Mouse (Mus musculus): ENCODE data around the gene Snx12.

DNA sequence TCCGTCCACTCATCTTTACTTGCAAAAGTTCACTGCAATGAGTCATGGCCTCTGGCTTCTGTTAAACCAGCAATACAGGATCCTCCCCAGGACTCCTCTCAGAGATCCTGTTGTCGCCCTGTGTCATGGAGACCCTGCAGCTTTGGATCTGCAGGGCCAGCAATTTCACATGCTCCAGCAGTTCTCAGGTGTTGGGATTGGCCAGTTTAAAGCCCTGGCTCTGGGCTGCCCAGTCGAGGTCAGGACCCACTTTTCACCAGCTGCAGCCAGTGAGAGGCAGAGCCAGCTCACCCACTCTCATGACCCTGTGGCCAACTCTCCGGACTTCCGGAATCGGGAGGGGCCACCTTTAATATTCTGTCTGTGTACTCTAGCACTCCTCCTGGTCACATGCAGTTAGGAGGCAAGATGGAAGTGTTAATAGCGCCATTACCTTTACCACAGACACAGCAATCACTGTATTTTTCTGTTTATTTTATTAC is 95.8 kb downstream of the Snx12 start:
- TF ChIP-seq CTCF (IDR thresholded peaks at IDR 0.05) (0 out of 2 replicates have a peak, but pooled peaks have one; percentile 11), EP300 (IDR thresholded peaks at IDR 0.05) (no peak)

Measured in lung, postnatal 0 days (tissue).